Mouse (Mus musculus): ENCODE results near the gene Tk1.

DNA sequence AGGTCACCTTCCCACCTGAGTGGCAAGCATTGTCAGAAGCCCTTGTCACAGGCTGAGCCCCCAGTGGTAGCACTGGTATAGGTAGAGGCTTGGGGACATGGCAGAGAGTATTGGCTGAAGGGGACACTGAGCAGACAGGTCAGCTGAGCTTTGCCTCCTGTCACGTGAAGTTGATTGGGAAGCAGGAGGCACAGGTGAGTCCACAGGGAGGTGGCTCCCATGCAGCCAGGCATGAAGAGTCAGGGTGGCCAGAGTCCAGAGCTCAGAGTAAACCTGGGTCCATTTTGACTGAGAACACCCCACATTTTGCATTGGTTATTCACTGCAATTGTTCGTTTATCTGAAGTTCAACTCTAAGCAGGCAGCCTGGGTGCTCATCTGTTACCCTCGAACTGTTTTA is 27.0 kb upstream of the Tk1 start:
- TF ChIP-seq CTCF (conservative IDR thresholded peaks at IDR 0.05; ENCODE audit: low read length) = no peak
- TF ChIP-seq POU5F1 (IDR thresholded peaks at IDR 0.05; ENCODE audit: borderline replicate concordance, low read length) = no peak
